Mouse (Mus musculus) bone marrow, adult 2 months (tissue): ENCODE results near the gene Pate3.

Source experiments
- CTCF ChIP-seq: fragments of 200-500 bp; IDR thresholded peaks from 2 replicates; pipeline ENCODE4 v1.5.1; 2011; ENCODE audit warnings: low read length, control low read depth; ENCODE audit not compliant: control insufficient read depth, insufficient read depth
- POLR2A ChIP-seq: fragments of 200-500 bp; IDR thresholded peaks from 2 replicates; pipeline ENCODE4 v1.6.1; 2011; ENCODE audit warnings: low read depth, mild to moderate bottlenecking, control low read depth, low read length, borderline replicate concordance; ENCODE audit not compliant: control insufficient read depth

DNA sequence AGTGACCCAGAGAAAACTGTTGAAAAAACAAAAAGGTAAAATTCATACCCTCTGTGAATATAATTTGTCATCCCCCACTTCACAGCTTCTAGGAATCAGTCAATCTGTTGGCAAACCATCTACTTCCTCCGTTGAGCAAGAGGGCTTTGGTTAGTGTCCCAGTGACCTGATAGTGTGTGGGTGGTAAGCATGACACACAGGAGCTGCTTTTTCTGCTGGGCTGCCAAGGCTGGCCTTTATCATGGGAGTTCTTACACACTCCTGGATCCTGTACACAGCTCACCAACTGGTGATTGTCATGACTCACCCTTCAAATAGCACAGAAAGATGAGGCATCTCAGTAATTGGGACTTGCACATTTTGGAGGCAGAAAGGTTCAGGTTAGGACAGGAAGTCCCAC lies 39.0 kb upstream of the Pate3 start, which contains the start of gene Pate1:
- TF ChIP-seq CTCF, result no peak
- no peak for TF ChIP-seq POLR2A
